Mouse (Mus musculus): ENCODE measurements at regions not wholly inside any gene's neighbourhood (a gene's known extent, or its start where the extent isn't known, plus 50 kb on each side); places are given as distances from the start of the nearest gene placed in this dataset.

DNA sequence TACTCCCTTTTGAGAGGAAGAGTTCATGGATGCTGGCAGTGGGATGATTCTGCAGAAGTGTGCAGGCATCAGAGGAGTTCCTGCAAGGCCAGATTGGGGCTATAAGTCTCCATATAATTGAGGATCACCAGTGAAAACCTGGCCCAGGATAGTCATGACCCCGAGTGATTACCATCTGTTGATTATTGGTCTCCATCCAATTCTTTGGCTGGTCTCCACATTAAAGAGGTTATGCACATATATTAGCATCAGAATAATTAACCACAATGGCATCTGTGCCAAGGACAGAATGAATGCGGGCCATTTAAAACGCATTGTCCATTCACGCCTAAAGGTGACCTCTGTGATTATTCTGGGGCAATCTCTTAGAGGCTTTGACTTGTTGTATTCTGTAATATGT, 161.5 kb upstream of the Sash1 start:
- TF ChIP-seq CTCF (IDR thresholded peaks at IDR 0.05; ENCODE audit: control insufficient read depth, insufficient read depth, insufficient read length): no peak
- no peak for TF ChIP-seq MYOD1 (IDR thresholded peaks at IDR 0.05; ENCODE audit: control insufficient read depth, insufficient read length, low read depth)
- TF ChIP-seq MYOG (IDR thresholded peaks at IDR 0.05; ENCODE audit: control insufficient read depth, extremely low read depth, insufficient read length): no peak

Measured in C2C12 (cell line).